Mouse (Mus musculus): ENCODE data around the gene Usp51. TPM values are rescaled to one million over a fixed set of nuclear protein-coding genes. Genes with fewer than 3 reads are reported as not detected.
"Not testable (repeated sequence)": the region's sequence is repeated elsewhere in the genome, so short reads cannot be mapped to it uniquely, and the experiment has no call there.

Gene Usp51
- polyA plus RNA-seq (2015; fragmentation: Nextera tagmentation; extraction: Ambion mirVana), result 0.20 and 0.43 TPM in 2 replicates

GRCm38 (mm10) chrX:153006387-153006841 is at the start of gene Usp51:
Gene Usp51 (plus strand): TSS chrX:153006469.
- H3K9ac ChIP-seq (ENCODE audit: low read depth, low read length), result no peak within 1 kb of the TSS
- 0 out of 2 replicates have a peak, but pooled peaks cover 3% of the 10 kb centered on the region for H3K27me3 ChIP-seq (replicated peaks; ENCODE audit: control insufficient read depth, insufficient read depth, low read length)
- no peaks in the 10 kb centered on the region for H3K4me1 ChIP-seq (replicated peaks; ENCODE audit: control insufficient read depth, insufficient read depth, low read length)
- H3K4me3 ChIP-seq (ENCODE audit: low read depth, low read length), result peak within 1 kb of the TSS; percentile 52
- H3K27ac ChIP-seq (ENCODE audit: low read depth, low read length), result no peak within 1 kb of the TSS
- H3K36me3 ChIP-seq (ENCODE audit: control insufficient read depth, insufficient read depth), result no peaks in the 10 kb centered on the region
- no peak for ATAC-seq
- WGBS, result 23% methylated on average over 23 of the region's 23 CpGs
- TF ChIP-seq CTCF (IDR thresholded peaks at IDR 0.05; ENCODE audit: low read depth), result peak; percentile 53
- H3K9me3 ChIP-seq (ENCODE audit: control insufficient read depth), result no peaks in the 10 kb centered on the region
- H3K4me2 ChIP-seq (replicated peaks; ENCODE audit: low read depth), result peak within 1 kb of the TSS; percentile 76

DNA sequence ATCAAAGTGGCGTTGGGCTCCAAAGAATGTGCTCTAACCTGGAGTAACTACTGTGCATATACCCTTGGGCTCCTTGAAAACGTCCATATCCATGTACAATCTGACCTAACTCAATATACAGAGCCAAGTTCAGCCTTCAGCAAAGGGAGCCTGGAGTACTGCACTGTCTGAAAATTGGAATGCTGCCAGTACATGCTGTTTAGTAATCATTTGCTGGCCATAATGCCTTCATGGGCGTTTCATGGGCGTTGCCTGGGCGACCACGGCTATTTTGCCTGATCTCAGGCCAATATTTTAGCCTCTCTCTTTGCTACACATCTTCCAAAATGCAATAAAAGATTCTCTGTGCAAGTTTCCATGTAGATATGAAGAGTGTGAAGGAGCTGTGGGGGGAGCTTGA is 36.7 kb upstream of the Usp51 start:
- Histone ChIP-seq H3K27me3 (replicated peaks; ENCODE audit: control insufficient read depth, insufficient read depth, low read length) (no peaks in the 10 kb centered on the region), H3K4me2 (replicated peaks; ENCODE audit: low read depth) (no peak overlapping the region), H3K9me3 (ENCODE audit: control insufficient read depth) (no peaks in the 10 kb centered on the region), H3K27ac (ENCODE audit: low read depth, low read length) (no peak overlapping the region), H3K36me3 (ENCODE audit: control insufficient read depth, insufficient read depth) (no peaks in the 10 kb centered on the region), H3K4me1 (replicated peaks; ENCODE audit: control insufficient read depth, insufficient read depth, low read length) (no peaks in the 10 kb centered on the region), H3K9ac (ENCODE audit: low read depth, low read length) (no peak overlapping the region), H3K4me3 (ENCODE audit: low read depth, low read length) (no peak overlapping the region)
- ATAC-seq, result no peak
- TF ChIP-seq CTCF (IDR thresholded peaks at IDR 0.05; ENCODE audit: low read depth), result no peak
- WGBS, result 69% methylated on average over 6 of the region's 6 CpGs

GRCm38 (mm10) chrX:152973476-152974203 is 32.6 kb upstream of the Usp51 start:
- H3K9me3 ChIP-seq (ENCODE audit: control insufficient read depth); H3K27me3 ChIP-seq (replicated peaks; ENCODE audit: control insufficient read depth, insufficient read depth, low read length); H3K36me3 ChIP-seq (ENCODE audit: control insufficient read depth, insufficient read depth); H3K4me2 ChIP-seq (replicated peaks; ENCODE audit: low read depth); H3K4me3 ChIP-seq (ENCODE audit: low read depth, low read length); H3K27ac ChIP-seq (ENCODE audit: low read depth, low read length); H3K9ac ChIP-seq (ENCODE audit: low read depth, low read length); H3K4me1 ChIP-seq (replicated peaks; ENCODE audit: control insufficient read depth, insufficient read depth, low read length): not testable (repeated sequence)
- peak; percentile 22; the same call in 1 of the 2 replicates for ATAC-seq
- WGBS, result 22% methylated on average over 5 of the region's 19 CpGs

- Histone ChIP-seq H3K4me3 (ENCODE audit: low read depth, low read length) (no peak overlapping the region), H3K9me3 (ENCODE audit: control insufficient read depth) (no peaks in the 10 kb centered on the region), H3K27ac (ENCODE audit: low read depth, low read length) (no peak overlapping the region), H3K27me3 (replicated peaks; ENCODE audit: control insufficient read depth, insufficient read depth, low read length) (no peaks in the 10 kb centered on the region), H3K9ac (ENCODE audit: low read depth, low read length) (no peak overlapping the region), H3K36me3 (ENCODE audit: control insufficient read depth, insufficient read depth) (no peaks in the 10 kb centered on the region), H3K4me1 (replicated peaks; ENCODE audit: control insufficient read depth, insufficient read depth, low read length) (no peaks in the 10 kb centered on the region), H3K4me2 (replicated peaks; ENCODE audit: low read depth) (no peak overlapping the region)
- no peak for ATAC-seq
- TF ChIP-seq CTCF (IDR thresholded peaks at IDR 0.05; ENCODE audit: low read depth), result no peak
- 28% methylated on average over 6 of the region's 10 CpGs for WGBS
Measured at GRCm38 (mm10) chrX:152974204-152974661, 32.0 kb upstream of the Usp51 start.

DNA sequence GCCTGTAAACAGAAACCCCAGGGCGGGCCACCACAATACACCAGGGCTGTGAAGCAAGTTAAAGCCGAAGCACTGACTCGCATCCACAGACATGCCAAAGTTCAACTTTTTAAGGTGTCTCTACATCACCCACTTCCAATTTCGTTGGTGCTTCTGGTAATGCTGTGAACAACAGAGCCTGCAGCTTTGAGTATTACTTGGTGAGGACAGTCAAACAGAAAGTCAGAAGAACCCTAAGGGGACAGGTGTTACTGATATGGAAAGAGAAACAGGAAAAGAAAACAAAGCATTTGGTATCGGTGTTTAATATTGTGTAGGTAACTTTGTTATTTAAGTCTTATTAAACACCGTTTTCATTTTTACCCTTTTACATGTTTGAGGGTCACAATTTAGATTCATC is 29.7 kb upstream of the Usp51 start:
- Histone ChIP-seq H3K9me3 (ENCODE audit: control insufficient read depth) (no peaks in the 10 kb centered on the region), H3K4me3 (ENCODE audit: low read depth, low read length) (no peak overlapping the region), H3K36me3 (ENCODE audit: control insufficient read depth, insufficient read depth) (no peaks in the 10 kb centered on the region), H3K27me3 (replicated peaks; ENCODE audit: control insufficient read depth, insufficient read depth, low read length) (no peaks in the 10 kb centered on the region), H3K27ac (ENCODE audit: low read depth, low read length) (no peak overlapping the region), H3K4me1 (replicated peaks; ENCODE audit: control insufficient read depth, insufficient read depth, low read length) (no peaks in the 10 kb centered on the region), H3K9ac (ENCODE audit: low read depth, low read length) (no peak overlapping the region), H3K4me2 (replicated peaks; ENCODE audit: low read depth) (no peak overlapping the region)
- no peak for TF ChIP-seq CTCF (IDR thresholded peaks at IDR 0.05; ENCODE audit: low read depth)
- ATAC-seq, result no peak
- 90% methylated on average over 6 of the region's 6 CpGs for WGBS

- Histone ChIP-seq H3K27me3 (replicated peaks; ENCODE audit: control insufficient read depth, insufficient read depth, low read length) (no peaks in the 10 kb centered on the region), H3K36me3 (ENCODE audit: control insufficient read depth, insufficient read depth) (no peaks in the 10 kb centered on the region), H3K4me1 (replicated peaks; ENCODE audit: control insufficient read depth, insufficient read depth, low read length) (no peaks in the 10 kb centered on the region), H3K4me3 (ENCODE audit: low read depth, low read length) (no peak overlapping the region), H3K9me3 (ENCODE audit: control insufficient read depth) (no peaks in the 10 kb centered on the region), H3K27ac (ENCODE audit: low read depth, low read length) (no peak overlapping the region), H3K4me2 (replicated peaks; ENCODE audit: low read depth) (no peak overlapping the region), H3K9ac (ENCODE audit: low read depth, low read length) (no peak overlapping the region)
- peak; percentile 53; the same call in 1 of the 2 replicates for TF ChIP-seq CTCF (IDR thresholded peaks at IDR 0.05; ENCODE audit: low read depth)
- 58% methylated on average over 2 of the region's 2 CpGs for WGBS
- no peak for ATAC-seq
Measured at GRCm38 (mm10) chrX:152985009-152985408, 21.3 kb upstream of the Usp51 start.

DNA sequence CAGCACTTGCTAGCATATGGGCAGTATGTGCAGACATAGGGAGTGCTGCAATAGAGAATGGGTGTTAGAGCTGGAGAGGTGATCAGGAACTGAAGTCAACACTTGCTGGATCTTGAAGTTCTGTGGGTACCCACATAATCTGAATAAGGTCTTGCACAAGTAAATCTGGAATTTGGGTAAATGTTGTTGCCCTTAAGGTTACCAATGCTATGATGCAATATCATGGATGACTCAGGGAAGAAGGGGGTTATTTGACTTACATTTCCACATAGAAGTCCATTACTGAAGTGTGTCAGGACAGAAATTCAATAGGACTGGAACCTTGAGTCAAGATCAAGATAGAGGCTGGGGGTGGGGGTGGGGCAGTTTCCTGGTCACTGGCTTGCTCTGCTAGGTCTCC is 16.4 kb upstream of the Usp51 start:
- not testable (repeated sequence) for H3K36me3 ChIP-seq (ENCODE audit: control insufficient read depth, insufficient read depth); H3K4me3 ChIP-seq (ENCODE audit: low read depth, low read length); H3K4me2 ChIP-seq (replicated peaks; ENCODE audit: low read depth); H3K27me3 ChIP-seq (replicated peaks; ENCODE audit: control insufficient read depth, insufficient read depth, low read length); H3K4me1 ChIP-seq (replicated peaks; ENCODE audit: control insufficient read depth, insufficient read depth, low read length); H3K27ac ChIP-seq (ENCODE audit: low read depth, low read length); ATAC-seq; H3K9ac ChIP-seq (ENCODE audit: low read depth, low read length); H3K9me3 ChIP-seq (ENCODE audit: control insufficient read depth)

DNA sequence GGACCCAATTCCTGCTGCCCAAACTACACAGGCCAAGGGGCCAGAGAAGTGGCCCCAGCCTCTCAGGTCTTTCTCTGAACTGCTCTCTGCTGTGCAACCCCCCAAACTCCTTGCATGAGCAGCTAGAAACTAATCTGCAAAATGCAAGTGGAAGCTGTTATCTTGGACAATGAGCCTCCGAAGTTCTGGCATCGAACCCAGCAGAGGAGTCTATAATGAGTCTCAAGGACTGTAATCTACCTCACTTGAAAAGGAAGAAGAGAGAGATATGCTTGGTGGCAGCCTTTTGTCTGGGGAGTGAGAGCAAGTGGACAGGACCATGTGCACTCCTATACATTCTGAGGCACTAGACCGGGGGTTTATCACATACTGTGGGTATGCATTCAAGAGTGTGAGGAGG is 10.2 kb upstream of the Usp51 start:
- H3K4me3 ChIP-seq (ENCODE audit: low read depth, low read length); H3K4me2 ChIP-seq (replicated peaks; ENCODE audit: low read depth); H3K9me3 ChIP-seq (ENCODE audit: control insufficient read depth); H3K36me3 ChIP-seq (ENCODE audit: control insufficient read depth, insufficient read depth); H3K27ac ChIP-seq (ENCODE audit: low read depth, low read length); H3K9ac ChIP-seq (ENCODE audit: low read depth, low read length); H3K4me1 ChIP-seq (replicated peaks; ENCODE audit: control insufficient read depth, insufficient read depth, low read length); ATAC-seq; H3K27me3 ChIP-seq (replicated peaks; ENCODE audit: control insufficient read depth, insufficient read depth, low read length): not testable (repeated sequence)
- WGBS, result no CpG with 5 or more reads among the region's 3 CpGs
